Mouse (Mus musculus) c-Kit-positive CD71-positive TER-119-negative erythroid progenitor cells, embryonic 14.5 days (primary cell): ENCODE data around the gene Slc35b2.
A peak's percentile ranks its signal among the peaks of the same experiment; 100 is the strongest.

ENCODE experiments used
- DNase-seq: peaks from one replicate; pipeline ENCODE4 v3.0.0-alpha.2; 2013; ENCODE audit warnings: low read depth

Slc35b2 gene

GRCm38 (mm10) chr17:45584096-45584896 lies 20.6 kb downstream of the Slc35b2 start:
- no peak for DNase-seq

- no peak for DNase-seq
Measured at GRCm38 (mm10) chr17:45584939-45585678, 21.4 kb downstream of the Slc35b2 start.

GRCm38 (mm10) chr17:45585725-45586448 lies 22.2 kb downstream of the Slc35b2 start:
- no peak for DNase-seq

- no peak for DNase-seq
Measured at GRCm38 (mm10) chr17:45586449-45586837, 22.8 kb downstream of the Slc35b2 start.

GRCm38 (mm10) chr17:45588370-45588769 lies 24.7 kb downstream of the Slc35b2 start:
- DNase-seq: no peak

- no peak for DNase-seq
Measured at GRCm38 (mm10) chr17:45589236-45589635, 25.6 kb downstream of the Slc35b2 start.

GRCm38 (mm10) chr17:45589844-45590243 lies 26.2 kb downstream of the Slc35b2 start:
- DNase-seq: no peak

- no peak for DNase-seq
Measured at GRCm38 (mm10) chr17:45590410-45590809, 26.7 kb downstream of the Slc35b2 start.

GRCm38 (mm10) chr17:45591701-45592605 lies 28.3 kb downstream of the Slc35b2 start:
- no peak for DNase-seq

- DNase-seq: no peak
Measured at GRCm38 (mm10) chr17:45592606-45593431, 29.1 kb downstream of the Slc35b2 start.

- peak; percentile 84 for DNase-seq
Measured at GRCm38 (mm10) chr17:45593479-45593878, 29.8 kb downstream of the Slc35b2 start.

GRCm38 (mm10) chr17:45594195-45594594 lies 30.5 kb downstream of the Slc35b2 start:
- DNase-seq: no peak

- DNase-seq: no peak
Measured at GRCm38 (mm10) chr17:45594881-45595735, 31.4 kb downstream of the Slc35b2 start.

- no peak for DNase-seq
Measured at GRCm38 (mm10) chr17:45595736-45596390, 32.2 kb downstream of the Slc35b2 start.

- DNase-seq: no peak
Measured at GRCm38 (mm10) chr17:45596631-45597396, 33.1 kb downstream of the Slc35b2 start.

- no peak for DNase-seq
Measured at GRCm38 (mm10) chr17:45597787-45598186, 34.1 kb downstream of the Slc35b2 start.

GRCm38 (mm10) chr17:45598376-45598775 lies 34.7 kb downstream of the Slc35b2 start:
- no peak for DNase-seq

- DNase-seq: no peak
Measured at GRCm38 (mm10) chr17:45598891-45599290, 35.2 kb downstream of the Slc35b2 start.
